Comparison of ENCODE assay signal across 28 mouse cellular contexts in genomic region chr4:142240874-142241273, GRCm38 (mm10). TPM values are rescaled to one million over a fixed set of nuclear protein-coding genes. Genes with fewer than 3 reads are reported as not detected.
DNase-seq lines count a peak whose midpoint lies in the region; ATAC-seq lines count a peak whose summit lies in the region.
"Had no signal": no experiment of that assay in that cellular context is flagged by ENCODE, and none has a peak within 500 bp of the region (broad histone marks: within the 10 kb centered on the region; RNA-seq: fewer than 3 reads in every experiment).

No protein-coding gene starts in this region.

- H3K4me2 ChIP-seq in midbrain, embryonic 11.5 days = no peak overlapping the region
- no peak overlapping the region for H3K4me2 ChIP-seq in midbrain, embryonic 14.5 days (ENCODE audit: low read length)
- H3K4me2 ChIP-seq in embryonic facial prominence, embryonic 11.5 days (ENCODE audit: low read depth, low read length) = no peak overlapping the region
- H3K4me2 ChIP-seq in limb, embryonic 13.5 days (replicated peaks) = no peak overlapping the region
- H3K4me2 ChIP-seq: embryonic facial prominence, embryonic 12.5 days; embryonic facial prominence, embryonic 15.5 days; forebrain, embryonic 13.5 days; heart, embryonic 13.5 days; hindbrain, embryonic 14.5 days had no signal

- H3K9ac ChIP-seq in midbrain, embryonic 11.5 days (ENCODE audit: low read length) = no peak overlapping the region
- H3K9ac ChIP-seq in midbrain, embryonic 14.5 days (replicated peaks; ENCODE audit: low read length) = no peak overlapping the region
- H3K9ac ChIP-seq in embryonic facial prominence, embryonic 11.5 days (replicated peaks; ENCODE audit: low read length) = no peak overlapping the region
- H3K9ac ChIP-seq in limb, embryonic 13.5 days = 0 out of 2 replicates have a peak overlapping the region, but pooled peaks have one; percentile 9
- H3K9ac ChIP-seq: embryonic facial prominence, embryonic 12.5 days; embryonic facial prominence, embryonic 15.5 days; forebrain, embryonic 13.5 days; heart, embryonic 13.5 days; hindbrain, embryonic 14.5 days had no signal

- WGBS in midbrain, embryonic 11.5 days = 39% methylated on average over 5 of the region's 5 CpGs
- 53% methylated on average over 5 of the region's 5 CpGs for WGBS in midbrain, embryonic 14.5 days
- WGBS in embryonic facial prominence, embryonic 11.5 days = 25% methylated on average over 5 of the region's 5 CpGs
- WGBS in limb, embryonic 13.5 days = 29% methylated on average over 5 of the region's 5 CpGs

- H3K4me1 ChIP-seq in midbrain, embryonic 11.5 days (ENCODE audit: control insufficient read depth, insufficient read depth, low read length) = peaks cover 15% of the 10 kb centered on the region
- H3K4me1 ChIP-seq in midbrain, embryonic 14.5 days (ENCODE audit: control insufficient read depth, insufficient read depth, low read length) = peaks cover 15% of the 10 kb centered on the region
- H3K4me1 ChIP-seq in embryonic facial prominence, embryonic 11.5 days (ENCODE audit: control insufficient read depth, insufficient read depth, low read length) = peaks cover 5% of the 10 kb centered on the region
- peaks cover 44% of the 10 kb centered on the region for H3K4me1 ChIP-seq in limb, embryonic 13.5 days

- no peaks in the 10 kb centered on the region for H3K9me3 ChIP-seq in midbrain, embryonic 11.5 days (ENCODE audit: control insufficient read depth, low read length)
- no peaks in the 10 kb centered on the region for H3K9me3 ChIP-seq in midbrain, embryonic 14.5 days (ENCODE audit: control insufficient read depth, low read length)
- H3K9me3 ChIP-seq in embryonic facial prominence, embryonic 11.5 days (replicated peaks; ENCODE audit: control insufficient read depth, low read length) = no peaks in the 10 kb centered on the region
- no peaks in the 10 kb centered on the region for H3K9me3 ChIP-seq in limb, embryonic 13.5 days
- H3K9me3 ChIP-seq: embryonic facial prominence, embryonic 12.5 days; embryonic facial prominence, embryonic 15.5 days; forebrain, embryonic 13.5 days; heart, embryonic 10.5 days; heart, embryonic 13.5 days had no signal

- peak; percentile 63 for DNase-seq in embryo, embryonic 10 days (ENCODE audit: low spot score)
- DNase-seq in embryo, embryonic 9.5 days (ENCODE audit: extremely low spot score) = no peak
- peak; percentile 87 for DNase-seq in midbrain, embryonic 11.5 days (ENCODE audit: low spot score, missing footprints)
- no peak for DNase-seq in midbrain, embryonic 14.5 days
- peak; percentile 58 for DNase-seq in embryonic facial prominence, embryonic 11.5 days (ENCODE audit: low spot score)
- no peak for DNase-seq in right cerebral cortex, adult 2 months (ENCODE audit: low spot score in 2 of 2)
- DNase-seq in right cerebral cortex, postnatal 4 days = no peak
- DNase-seq: adrenal gland, adult 2 months; adrenal gland, postnatal 14 days; cerebellum, adult 18-20 months; cerebellum, adult 9-10 months; cerebellum, postnatal 25 days; gastrocnemius, postnatal 10 days; gastrocnemius, postnatal 36 days; heart, adult 2 months; heart, postnatal 14 days; heart, postnatal 4 days had no signal

- no peaks in the 10 kb centered on the region for H3K36me3 ChIP-seq in midbrain, embryonic 11.5 days (ENCODE audit: control insufficient read depth, insufficient read depth, low read length)
- H3K36me3 ChIP-seq in midbrain, embryonic 14.5 days (ENCODE audit: control insufficient read depth, insufficient read depth, low read length) = no peaks in the 10 kb centered on the region
- no peaks in the 10 kb centered on the region for H3K36me3 ChIP-seq in embryonic facial prominence, embryonic 11.5 days (replicated peaks; ENCODE audit: control insufficient read depth, insufficient read depth, low read depth, low read length)
- no peaks in the 10 kb centered on the region for H3K36me3 ChIP-seq in limb, embryonic 13.5 days
- H3K36me3 ChIP-seq: embryonic facial prominence, embryonic 12.5 days; embryonic facial prominence, embryonic 15.5 days; G1E; heart, embryonic 10.5 days; heart, embryonic 13.5 days had no signal

- peaks cover 6% of the 10 kb centered on the region; the same call in 1 of the 2 replicates for H3K27me3 ChIP-seq in midbrain, embryonic 11.5 days (ENCODE audit: control insufficient read depth, insufficient read depth, low read length)
- peaks cover 7% of the 10 kb centered on the region; the same call in 1 of the 2 replicates for H3K27me3 ChIP-seq in midbrain, embryonic 14.5 days (ENCODE audit: control insufficient read depth, insufficient read depth, low read length)
- no peaks in the 10 kb centered on the region for H3K27me3 ChIP-seq in embryonic facial prominence, embryonic 11.5 days (ENCODE audit: control insufficient read depth, insufficient read depth, low read length)
- peaks cover 5% of the 10 kb centered on the region; the same call in 1 of the 2 replicates for H3K27me3 ChIP-seq in limb, embryonic 13.5 days
- H3K27me3 ChIP-seq: embryonic facial prominence, embryonic 12.5 days; embryonic facial prominence, embryonic 15.5 days; heart, embryonic 13.5 days had no signal

- H3K4me3 ChIP-seq in midbrain, embryonic 11.5 days (ENCODE audit: low read depth, low read length) = no peak overlapping the region
- no peak overlapping the region for H3K4me3 ChIP-seq in midbrain, embryonic 14.5 days (replicated peaks; ENCODE audit: low read depth, low read length)
- no peak overlapping the region for H3K4me3 ChIP-seq in embryonic facial prominence, embryonic 11.5 days (ENCODE audit: low read depth, low read length)
- no peak overlapping the region for H3K4me3 ChIP-seq in limb, embryonic 13.5 days
- H3K4me3 ChIP-seq: embryonic facial prominence, embryonic 12.5 days; embryonic facial prominence, embryonic 15.5 days; forebrain, embryonic 13.5 days; heart, adult 2 months; heart, embryonic 10.5 days; heart, embryonic 13.5 days had no signal

- no peak for ATAC-seq in midbrain, embryonic 11.5 days (ENCODE audit: low FRiP score)
- no peak for ATAC-seq in midbrain, embryonic 14.5 days (ENCODE audit: low FRiP score, low TSS enrichment)
- ATAC-seq in embryonic facial prominence, embryonic 11.5 days (replicated peaks; ENCODE audit: insufficient number of reproducible peaks, low FRiP score, low TSS enrichment, low read depth) = no peak
- no peak for ATAC-seq in limb, embryonic 13.5 days (ENCODE audit: low FRiP score, low read depth)
- ATAC-seq: hindbrain, postnatal 0 days; inflammation-experienced regulatory T-cells, adult 6 months; intestine, embryonic 16.5 days had no signal

- H3K27ac ChIP-seq in midbrain, embryonic 11.5 days (ENCODE audit: low read depth, low read length) = no peak overlapping the region
- no peak overlapping the region for H3K27ac ChIP-seq in midbrain, embryonic 14.5 days (replicated peaks; ENCODE audit: low read depth, low read length)
- peak overlapping the region; percentile 35; the same call in 1 of the 2 replicates for H3K27ac ChIP-seq in embryonic facial prominence, embryonic 11.5 days (replicated peaks; ENCODE audit: low read depth, low read length)
- no peak overlapping the region; the same call in 1 of the 2 replicates for H3K27ac ChIP-seq in limb, embryonic 13.5 days
- H3K27ac ChIP-seq: forebrain, embryonic 13.5 days; heart, adult 2 months; heart, embryonic 13.5 days; hindbrain, embryonic 14.5 days; hindbrain, postnatal 0 days had no signal

RNA-seq across cellular contexts. Expression of gene Kazn, which starts 1.7 kb away (rescaled TPM):
- polyA plus RNA-seq in midbrain, embryonic 11.5 days (2014; fragmentation: Nextera tagmentation; extraction: Ambion mirVana) = 9.2 and 12.1 TPM in 2 replicates
- polyA plus RNA-seq in midbrain, embryonic 14.5 days (2014; fragmentation: Nextera tagmentation; extraction: Ambion mirVana) = 19.9 and 27.1 TPM in 2 replicates
- 11.1 and 13.2 TPM in 2 replicates for polyA plus RNA-seq in embryonic facial prominence, embryonic 11.5 days (2014; fragmentation: Nextera tagmentation; extraction: Ambion mirVana)
- polyA plus RNA-seq in limb, embryonic 13.5 days (2015; fragmentation: Nextera tagmentation; extraction: Ambion mirVana) = 14.4 and 15.3 TPM in 2 replicates
- polyA plus RNA-seq: G1E; inflammation-experienced regulatory T-cells, adult 6 months had no signal

Comparison
In these comparisons a context has a peak if more than half of its experiments do, and no peak if none do; other contexts are left out.
1. DNase-seq: peak in embryo, embryonic 10 days (single experiment), midbrain, embryonic 11.5 days (single experiment) and embryonic facial prominence, embryonic 11.5 days (single experiment); none in embryo, embryonic 9.5 days (single experiment), midbrain, embryonic 14.5 days (single experiment), right cerebral cortex, adult 2 months (0 of 2) and right cerebral cortex, postnatal 4 days (single experiment).